Mouse (Mus musculus): Measurements from ENCODE around the gene Klhdc3. TPM values are rescaled to one million over a fixed set of nuclear protein-coding genes. Genes with fewer than 3 reads are reported as not detected.

The Klhdc3 gene
- polyA plus RNA-seq, 1 experiment from 2014 or later: 187 TPM

DNA sequence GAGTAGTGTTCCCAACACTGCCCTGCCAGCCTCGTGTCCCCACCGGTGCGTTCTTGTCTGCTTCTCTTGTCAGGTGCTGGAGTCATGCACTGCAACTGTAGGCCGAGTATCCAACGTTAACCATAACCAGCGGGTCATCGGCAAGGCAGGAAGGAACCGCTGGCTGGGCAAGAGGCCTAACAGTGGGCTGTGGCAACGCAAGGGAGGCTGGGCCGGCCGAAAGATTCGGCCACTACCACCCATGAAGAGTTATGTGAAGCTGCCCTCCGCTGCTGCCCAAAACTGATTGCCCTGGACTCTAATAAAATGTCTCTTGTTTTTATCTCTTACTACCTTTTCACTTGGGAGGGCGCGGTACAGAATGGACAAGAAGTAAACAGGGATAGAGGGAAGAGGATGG is 30.9 kb downstream of the Klhdc3 start:
- Histone ChIP-seq H3K4me1 (peaks cover 49% of the 10 kb centered on the region), H3K9ac (replicated peaks) (peak overlapping the region; percentile 92), H3K9me3 (no peaks in the 10 kb centered on the region), H3K4me3 (peak overlapping the region; percentile 73), H3K4me2 (replicated peaks) (peak overlapping the region; percentile 87), H3K27ac (replicated peaks) (peak overlapping the region; percentile 92), H3K27me3 (no peaks in the 10 kb centered on the region), H3K36me3 (peaks cover 16% of the 10 kb centered on the region; the same call in 1 of the 2 replicates)
- 39% methylated on average over 15 of the region's 15 CpGs for WGBS
- no peak for ATAC-seq (replicated peaks)

- Histone ChIP-seq H3K9me3 (no peaks in the 10 kb centered on the region), H3K27ac (replicated peaks) (no peak overlapping the region), H3K4me2 (replicated peaks) (no peak overlapping the region), H3K27me3 (no peaks in the 10 kb centered on the region), H3K4me3 (no peak overlapping the region), H3K4me1 (peaks cover 61% of the 10 kb centered on the region), H3K36me3 (peaks cover 2% of the 10 kb centered on the region; the same call in 1 of the 2 replicates), H3K9ac (replicated peaks) (no peak overlapping the region)
- ATAC-seq (replicated peaks): no peak
- WGBS: 91% methylated on average over 9 of the region's 9 CpGs
Measured at GRCm38 (mm10) chr17:46648436-46648835, 32.3 kb downstream of the Klhdc3 start.

DNA sequence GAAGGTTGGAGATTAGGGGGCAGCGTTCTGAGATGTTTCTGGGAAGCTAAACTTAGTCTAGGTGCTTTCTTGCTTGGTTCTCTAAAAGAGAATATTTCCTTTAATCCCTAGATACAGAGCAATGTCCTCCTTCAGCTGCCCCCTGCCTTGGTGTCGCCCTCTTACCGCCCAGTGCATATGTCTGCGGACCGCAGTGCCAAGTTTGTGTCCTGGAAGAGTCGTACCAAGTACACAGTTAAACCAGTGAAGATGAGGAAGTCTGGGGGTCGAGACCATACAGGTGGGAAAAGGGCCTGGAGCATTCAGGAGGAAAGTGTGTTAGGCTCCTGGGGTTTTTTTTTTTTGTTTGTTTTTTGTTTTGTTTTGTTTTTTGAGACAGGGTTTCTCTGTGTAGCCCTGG is 33.4 kb downstream of the Klhdc3 start:
- H3K4me1 ChIP-seq: peaks cover 56% of the 10 kb centered on the region
- H3K27me3 ChIP-seq: no peaks in the 10 kb centered on the region
- H3K9me3 ChIP-seq: no peaks in the 10 kb centered on the region
- peak overlapping the region; percentile 86; the same call in 1 of the 2 replicates for H3K9ac ChIP-seq (replicated peaks)
- no peak overlapping the region for H3K4me3 ChIP-seq
- no peak overlapping the region for H3K4me2 ChIP-seq (replicated peaks)
- WGBS: 93% methylated on average over 7 of the region's 7 CpGs
- H3K36me3 ChIP-seq: peaks cover 5% of the 10 kb centered on the region
- no peak for ATAC-seq (replicated peaks)
- no peak overlapping the region for H3K27ac ChIP-seq (replicated peaks)

DNA sequence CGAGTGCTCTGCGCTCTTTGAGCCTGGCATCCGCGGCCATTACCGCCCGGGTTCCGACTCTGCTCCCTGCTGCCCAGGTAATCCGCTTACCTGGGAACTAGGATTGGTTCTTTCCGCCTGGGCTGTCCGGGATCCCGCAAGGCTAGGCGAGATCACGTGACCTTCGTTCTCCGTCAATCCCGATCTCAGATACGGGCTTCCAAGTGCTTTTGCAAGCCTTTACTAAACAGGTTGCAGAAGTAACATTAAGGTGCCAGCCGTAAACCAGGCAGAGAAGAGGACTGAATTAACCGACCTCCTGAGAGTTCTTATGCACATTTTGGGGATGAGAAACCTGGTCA is 34.4 kb downstream of the Klhdc3 start:
- Histone ChIP-seq H3K27me3 (no peaks in the 10 kb centered on the region), H3K27ac (replicated peaks) (peak overlapping the region; percentile 95), H3K36me3 (peaks cover 13% of the 10 kb centered on the region), H3K4me3 (peak overlapping the region; percentile 99), H3K4me1 (peaks cover 46% of the 10 kb centered on the region), H3K4me2 (replicated peaks) (peak overlapping the region; percentile 94), H3K9ac (replicated peaks) (peak overlapping the region; percentile 86), H3K9me3 (no peaks in the 10 kb centered on the region)
- WGBS: under 1% methylated on average over 19 of the region's 19 CpGs
- ATAC-seq (replicated peaks): no peak

- H3K4me2 ChIP-seq (replicated peaks): peak within 1 kb of the TSS; percentile 94
- H3K9me3 ChIP-seq: no peaks in the 10 kb centered on the region
- H3K9ac ChIP-seq (replicated peaks): peak within 1 kb of the TSS; percentile 87
- H3K4me1 ChIP-seq: peaks cover 40% of the 10 kb centered on the region
- H3K36me3 ChIP-seq: peaks cover 18% of the 10 kb centered on the region
- H3K27ac ChIP-seq (replicated peaks): peak within 1 kb of the TSS; percentile 95
- peak within 1 kb of the TSS; percentile 99 for H3K4me3 ChIP-seq
- no peaks in the 10 kb centered on the region for H3K27me3 ChIP-seq
- peak; percentile 75 for ATAC-seq (replicated peaks)
- WGBS: under 1% methylated on average over 53 of the region's 53 CpGs
Measured at GRCm38 (mm10) chr17:46645561-46646321, 35.0 kb downstream of the Klhdc3 start, which contains the start of the genes Klc4 and Mrpl2. Gene Klc4, minus strand, starts transcription at chr17:46646022. Gene Mrpl2, plus strand, starts transcription at chr17:46646229.

DNA sequence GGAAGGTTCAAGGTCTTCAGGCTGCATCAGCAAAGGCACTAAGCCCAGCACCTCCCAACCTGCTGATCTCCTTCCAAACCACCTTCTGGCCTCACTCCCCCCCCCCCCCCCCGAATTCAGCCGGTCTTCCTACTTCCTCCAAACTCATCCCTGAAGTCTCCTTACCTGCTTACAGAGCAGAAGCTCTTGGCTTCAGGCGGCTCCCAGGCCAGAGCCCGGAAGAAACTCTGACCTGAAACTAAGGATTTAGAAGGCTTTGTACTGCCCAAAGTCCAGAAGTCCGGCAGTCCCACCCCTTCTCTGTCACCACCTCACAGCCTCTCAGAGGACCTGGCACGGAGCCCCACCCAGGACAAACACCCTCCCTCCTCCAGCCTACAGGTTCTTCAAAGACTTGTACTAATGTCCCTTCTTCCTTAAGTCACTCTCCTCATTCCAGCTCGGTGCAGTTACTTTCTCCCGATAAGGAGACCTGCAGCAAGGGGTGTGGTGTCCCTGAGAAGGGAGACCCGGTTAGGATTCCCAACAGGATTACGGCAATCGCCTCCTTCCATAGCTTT is 35.7 kb downstream of the Klhdc3 start:
- H3K9me3 ChIP-seq: no peaks in the 10 kb centered on the region
- H3K27ac ChIP-seq (replicated peaks): peak overlapping the region; percentile 38
- peak overlapping the region; percentile 87 for H3K9ac ChIP-seq (replicated peaks)
- H3K27me3 ChIP-seq: no peaks in the 10 kb centered on the region
- WGBS: 4% methylated on average over 11 of the region's 11 CpGs
- peaks cover 38% of the 10 kb centered on the region for H3K4me1 ChIP-seq
- peaks cover 25% of the 10 kb centered on the region for H3K36me3 ChIP-seq
- no peak for ATAC-seq (replicated peaks)
- peak overlapping the region; percentile 99 for H3K4me3 ChIP-seq
- H3K4me2 ChIP-seq (replicated peaks): peak overlapping the region; percentile 92

DNA sequence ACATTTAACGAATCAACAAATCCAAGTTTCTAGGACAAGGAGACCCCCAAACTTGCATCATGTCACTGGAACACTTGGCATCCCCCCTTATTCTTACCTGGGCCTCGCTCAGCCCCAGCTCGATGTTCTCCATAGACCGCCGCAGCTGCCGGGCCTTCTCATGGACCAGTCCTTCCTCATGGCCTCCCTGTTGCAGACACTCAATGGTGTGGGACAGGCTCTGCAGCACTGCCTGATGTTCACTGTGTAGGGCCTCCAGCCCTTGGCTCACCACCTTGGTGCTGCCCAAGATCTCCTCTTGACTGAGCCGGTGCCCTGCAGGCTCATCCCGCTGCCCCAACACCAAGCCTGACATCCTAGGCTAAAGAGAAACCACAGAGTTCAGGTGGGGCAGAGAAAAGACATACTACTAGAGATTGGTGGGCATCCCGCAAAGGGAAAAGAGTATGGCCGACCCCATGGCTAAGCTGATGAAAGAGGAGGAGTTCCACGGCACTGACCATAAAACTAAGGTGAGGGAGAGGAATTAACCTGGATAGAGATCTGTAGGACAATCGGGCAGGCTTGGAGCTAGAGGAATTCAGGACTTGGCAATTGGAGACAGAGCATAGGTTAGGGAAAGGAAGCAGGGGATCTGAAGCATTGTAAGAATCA is 36.4 kb downstream of the Klhdc3 start:
- Histone ChIP-seq H3K4me1 (peaks cover 31% of the 10 kb centered on the region), H3K36me3 (peaks cover 33% of the 10 kb centered on the region), H3K4me3 (peak overlapping the region; percentile 99), H3K27me3 (no peaks in the 10 kb centered on the region), H3K9ac (replicated peaks) (peak overlapping the region; percentile 13; the same call in 1 of the 2 replicates), H3K27ac (replicated peaks) (no peak overlapping the region), H3K9me3 (no peaks in the 10 kb centered on the region), H3K4me2 (replicated peaks) (peak overlapping the region; percentile 92)
- 88% methylated on average over 12 of the region's 12 CpGs for WGBS
- ATAC-seq (replicated peaks): no peak

DNA sequence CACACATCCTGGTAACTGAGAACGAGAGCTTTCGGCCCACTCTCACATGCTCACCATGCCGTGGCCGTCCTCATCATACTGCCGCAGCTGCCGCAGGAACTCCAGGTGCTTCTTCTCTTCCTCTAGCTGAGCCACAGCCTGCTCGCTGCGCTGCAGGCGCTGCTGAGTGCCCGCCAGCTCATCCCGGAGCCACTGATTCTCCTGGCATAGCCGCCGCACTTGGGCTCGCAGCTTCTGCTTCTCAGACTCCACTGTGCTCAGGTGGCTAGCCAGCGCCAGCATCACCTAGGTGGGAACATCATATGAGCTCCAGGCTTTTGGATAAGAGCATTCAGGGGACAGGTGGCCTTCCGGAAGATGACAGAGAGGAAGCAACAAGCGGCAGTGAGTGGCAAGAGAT is 38.7 kb downstream of the Klhdc3 start:
- Histone ChIP-seq H3K9ac (replicated peaks) (no peak overlapping the region), H3K36me3 (peaks cover 39% of the 10 kb centered on the region), H3K27ac (replicated peaks) (no peak overlapping the region), H3K4me2 (replicated peaks) (no peak overlapping the region), H3K4me3 (no peak overlapping the region), H3K9me3 (no peaks in the 10 kb centered on the region), H3K4me1 (peaks cover 33% of the 10 kb centered on the region), H3K27me3 (no peaks in the 10 kb centered on the region)
- no peak for ATAC-seq (replicated peaks)
- WGBS: 91% methylated on average over 17 of the region's 17 CpGs

- Histone ChIP-seq H3K27ac (replicated peaks) (no peak overlapping the region), H3K4me3 (no peak overlapping the region), H3K4me1 (peaks cover 32% of the 10 kb centered on the region), H3K36me3 (peaks cover 43% of the 10 kb centered on the region), H3K27me3 (no peaks in the 10 kb centered on the region), H3K4me2 (replicated peaks) (no peak overlapping the region), H3K9me3 (no peaks in the 10 kb centered on the region), H3K9ac (replicated peaks) (no peak overlapping the region)
- ATAC-seq (replicated peaks): no peak
- 86% methylated on average over 9 of the region's 9 CpGs for WGBS
Measured at GRCm38 (mm10) chr17:46639929-46640328, 40.8 kb downstream of the Klhdc3 start.

DNA sequence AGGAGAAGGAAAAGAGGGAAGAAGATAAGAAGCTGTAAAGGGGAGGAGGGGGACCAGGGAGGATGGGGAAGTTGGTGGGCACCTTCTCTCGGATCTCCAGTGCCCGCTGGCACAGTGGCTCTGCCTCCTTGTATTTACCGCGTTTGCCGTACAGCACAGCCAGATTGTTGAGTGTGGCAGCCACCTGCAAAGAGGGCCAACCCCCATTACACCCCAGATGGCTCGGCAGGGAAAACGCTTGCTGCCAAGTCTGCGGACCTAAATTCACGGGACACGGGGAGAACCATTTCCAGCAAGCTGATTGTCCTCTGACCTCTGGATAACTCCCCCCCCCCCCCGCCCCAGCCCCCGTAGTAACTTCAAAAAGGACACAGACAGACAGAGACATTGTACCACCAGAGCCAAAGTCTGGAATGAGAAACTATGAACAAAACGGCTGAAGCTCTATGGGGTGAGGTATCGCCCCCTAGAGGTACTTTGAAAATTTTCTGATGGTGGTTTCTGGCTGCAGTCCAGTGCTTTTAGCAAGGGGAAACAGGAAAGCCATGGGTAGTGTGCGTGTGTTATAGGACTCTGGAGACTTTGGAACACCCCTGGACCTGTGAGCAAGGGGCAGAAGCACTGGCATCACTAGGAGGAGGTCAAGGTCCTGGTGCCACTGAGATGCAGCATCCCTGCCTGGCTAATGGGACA is 43.7 kb downstream of the Klhdc3 start:
- Histone ChIP-seq H3K4me3 (peak overlapping the region; percentile 7; the same call in 1 of the 2 replicates), H3K9me3 (no peaks in the 10 kb centered on the region), H3K4me2 (replicated peaks) (peak overlapping the region; percentile 18; the same call in 1 of the 2 replicates), H3K27ac (replicated peaks) (peak overlapping the region; percentile 66), H3K9ac (replicated peaks) (0 out of 2 replicates have a peak overlapping the region, but pooled peaks have one; percentile 5), H3K27me3 (no peaks in the 10 kb centered on the region), H3K36me3 (peaks cover 43% of the 10 kb centered on the region), H3K4me1 (peaks cover 16% of the 10 kb centered on the region)
- 11% methylated on average over 15 of the region's 15 CpGs for WGBS
- ATAC-seq (replicated peaks): peak; percentile 79

DNA sequence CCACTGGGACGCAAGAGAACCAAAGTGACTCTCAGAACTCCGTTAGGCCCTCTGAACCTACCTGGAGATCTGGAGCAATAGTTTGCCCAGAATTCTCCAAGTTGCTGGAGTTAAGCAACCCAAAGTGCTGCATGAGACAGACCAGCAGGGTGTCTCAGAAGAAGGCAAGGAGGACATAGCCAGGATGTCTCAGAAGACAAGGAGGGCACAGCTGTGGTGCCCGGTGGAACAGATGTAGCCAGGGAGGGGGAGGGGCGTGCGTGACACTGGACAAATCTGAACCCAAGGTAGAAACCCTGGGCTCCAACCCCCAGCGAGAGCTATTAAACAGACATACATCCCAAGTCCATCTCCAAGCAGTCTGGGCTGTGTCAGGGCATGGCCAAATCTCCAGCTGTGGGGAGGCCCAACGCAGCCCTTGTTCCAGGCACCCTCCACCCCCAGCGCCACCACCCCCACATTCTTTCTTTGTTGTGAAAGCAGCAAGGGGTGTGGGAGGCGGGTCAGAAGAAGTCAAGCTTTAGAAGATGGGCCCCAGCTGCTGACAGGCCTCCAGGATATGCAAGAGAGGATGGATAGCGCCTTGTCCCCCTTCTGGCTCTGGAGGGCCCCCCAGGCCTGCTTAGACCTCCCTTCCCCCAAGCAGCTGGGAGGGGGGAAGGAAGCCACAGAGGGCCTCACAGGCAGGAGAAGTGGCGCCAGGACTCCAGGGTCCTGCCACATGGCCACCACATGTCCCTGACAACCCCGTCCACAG is 50.9 kb downstream of the Klhdc3 start:
- peak; percentile 62 for ATAC-seq (replicated peaks)
- H3K9me3 ChIP-seq: no peaks in the 10 kb centered on the region
- H3K27me3 ChIP-seq: no peaks in the 10 kb centered on the region
- peak overlapping the region; percentile 89 for H3K27ac ChIP-seq (replicated peaks)
- 16% methylated on average over 12 of the region's 12 CpGs for WGBS
- H3K36me3 ChIP-seq: peaks cover 10% of the 10 kb centered on the region; the same call in 1 of the 2 replicates
- H3K4me2 ChIP-seq (replicated peaks): peak overlapping the region; percentile 78
- peak overlapping the region; percentile 18; the same call in 1 of the 2 replicates for H3K9ac ChIP-seq (replicated peaks)
- peaks cover 33% of the 10 kb centered on the region for H3K4me1 ChIP-seq
- peak overlapping the region; percentile 68 for H3K4me3 ChIP-seq

Measured in forebrain, embryonic 15.5 days (tissue).